Mouse (Mus musculus): ENCODE data around the gene Madd. TPM values are rescaled to one million over a fixed set of nuclear protein-coding genes. Genes with fewer than 3 reads are reported as not detected.

Madd gene
- total and polyA plus RNA-seq, 2 experiments from 2014 or later = 2.4 to 4.3 TPM

- DNase-seq (ENCODE audit: low spot score) = no peak
Observed at GRCm38 (mm10) chr2:91148101-91148500, 35.5 kb downstream of the Madd start.

DNA sequence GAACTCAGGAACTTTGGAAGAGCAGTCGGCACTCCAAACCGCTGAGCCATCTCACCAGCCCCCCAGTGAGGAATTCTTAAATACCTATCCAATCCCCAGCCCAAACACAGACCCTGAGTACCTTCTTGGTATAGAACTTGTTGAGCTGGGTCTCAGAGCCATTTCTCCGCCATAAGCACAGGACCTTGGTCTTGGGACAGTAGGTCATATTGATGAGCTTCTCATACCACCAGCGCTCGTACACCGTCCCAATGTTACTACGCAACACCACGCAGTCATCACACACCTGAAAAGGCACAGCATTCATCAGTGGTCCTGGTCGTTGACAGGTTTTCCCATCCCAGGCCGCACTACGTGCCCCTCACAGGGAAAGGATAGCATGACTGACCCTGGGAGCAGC, 40.2 kb downstream of the Madd start:
- Histone ChIP-seq H3K27ac (ENCODE audit: low read depth) (no peak overlapping the region), H3K9me3 (replicated peaks; ENCODE audit: control insufficient read depth, low read length) (no peaks in the 10 kb centered on the region), H3K4me2 (ENCODE audit: low read depth, low read length) (no peak overlapping the region), H3K4me1 (ENCODE audit: control insufficient read depth, insufficient read depth) (no peaks in the 10 kb centered on the region), H3K36me3 (replicated peaks; ENCODE audit: control insufficient read depth, insufficient read depth, low read length) (peaks cover 8% of the 10 kb centered on the region; the same call in 1 of the 2 replicates), H3K27me3 (ENCODE audit: control insufficient read depth, insufficient read depth, low read length) (no peaks in the 10 kb centered on the region), H3K9ac (replicated peaks; ENCODE audit: low read depth, low read length) (no peak overlapping the region), H3K4me3 (ENCODE audit: low read depth, low read length) (no peak overlapping the region)
- no peak for DNase-seq (ENCODE audit: low spot score)
- WGBS = 95% methylated on average over 11 of the region's 11 CpGs
- TF ChIP-seq EP300 (IDR thresholded peaks at IDR 0.05; ENCODE audit: low read depth) (no peak), CTCF (IDR thresholded peaks at IDR 0.05; ENCODE audit: low read depth) (no peak)
- no peak for ATAC-seq (ENCODE audit: insufficient read depth, low read depth)

More at GRCm38 (mm10) chr2:91148101-91148500, 35.5 kb downstream of the Madd start:
- Histone ChIP-seq H3K9ac (replicated peaks; ENCODE audit: low read depth, low read length) (no peak overlapping the region), H3K27ac (ENCODE audit: low read depth) (no peak overlapping the region), H3K9me3 (replicated peaks; ENCODE audit: control insufficient read depth, low read length) (no peaks in the 10 kb centered on the region), H3K36me3 (replicated peaks; ENCODE audit: control insufficient read depth, insufficient read depth, low read length) (0 out of 2 replicates have a peak, but pooled peaks cover 13% of the 10 kb centered on the region), H3K4me2 (ENCODE audit: low read depth, low read length) (no peak overlapping the region), H3K27me3 (ENCODE audit: control insufficient read depth, insufficient read depth, low read length) (no peaks in the 10 kb centered on the region), H3K4me3 (ENCODE audit: low read depth, low read length) (no peak overlapping the region), H3K4me1 (ENCODE audit: control insufficient read depth, insufficient read depth) (no peaks in the 10 kb centered on the region)
- ATAC-seq (ENCODE audit: insufficient read depth, low read depth) = no peak
- TF ChIP-seq CTCF (IDR thresholded peaks at IDR 0.05; ENCODE audit: low read depth) = no peak

DNA sequence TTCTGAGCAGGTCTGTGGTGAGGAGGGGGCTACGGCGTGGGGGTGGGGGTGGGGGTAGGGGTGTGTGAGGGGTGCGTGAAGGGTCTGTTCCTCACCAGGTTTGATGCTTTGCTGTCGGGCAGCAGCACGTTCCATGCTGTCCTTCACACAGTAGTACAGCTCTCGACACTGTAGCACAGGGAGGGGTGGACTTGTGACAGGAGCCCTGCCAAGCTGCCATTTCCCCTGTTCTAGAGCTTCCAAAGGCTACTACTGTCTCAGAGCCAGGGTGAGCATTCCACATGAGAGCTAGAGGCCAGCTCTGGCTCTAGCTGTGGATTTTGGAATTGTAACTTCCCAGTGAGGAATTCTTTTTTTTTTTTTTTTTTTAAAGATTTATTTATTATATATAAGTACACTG, 40.7 kb downstream of the Madd start:
- no peak for TF ChIP-seq CTCF (IDR thresholded peaks at IDR 0.05; ENCODE audit: low read depth)
- no peak for TF ChIP-seq EP300 (IDR thresholded peaks at IDR 0.05; ENCODE audit: low read depth)
- H3K9me3 ChIP-seq (replicated peaks; ENCODE audit: control insufficient read depth, low read length) = no peaks in the 10 kb centered on the region
- 79% methylated on average over 6 of the region's 6 CpGs for WGBS
- DNase-seq (ENCODE audit: low spot score) (peak; percentile 5), ATAC-seq (ENCODE audit: insufficient read depth, low read depth) (no peak)
- H3K27ac ChIP-seq (ENCODE audit: low read depth) = no peak overlapping the region
- H3K9ac ChIP-seq (replicated peaks; ENCODE audit: low read depth, low read length) = no peak overlapping the region
- H3K36me3 ChIP-seq (replicated peaks; ENCODE audit: control insufficient read depth, insufficient read depth, low read length) = peaks cover 10% of the 10 kb centered on the region; the same call in 1 of the 2 replicates
- H3K27me3 ChIP-seq (ENCODE audit: control insufficient read depth, insufficient read depth, low read length) = no peaks in the 10 kb centered on the region
- H3K4me2 ChIP-seq (ENCODE audit: low read depth, low read length) = no peak overlapping the region
- H3K4me1 ChIP-seq (ENCODE audit: control insufficient read depth, insufficient read depth) = no peaks in the 10 kb centered on the region
- no peak overlapping the region for H3K4me3 ChIP-seq (ENCODE audit: low read depth, low read length)

GRCm38 (mm10) chr2:91139764-91140163, 43.9 kb downstream of the Madd start:
- Histone ChIP-seq H3K27ac (ENCODE audit: low read depth) (no peak overlapping the region), H3K36me3 (replicated peaks; ENCODE audit: control insufficient read depth, insufficient read depth, low read length) (peaks cover 34% of the 10 kb centered on the region), H3K9me3 (replicated peaks; ENCODE audit: control insufficient read depth, low read length) (no peaks in the 10 kb centered on the region), H3K4me1 (ENCODE audit: control insufficient read depth, insufficient read depth) (0 out of 2 replicates have a peak, but pooled peaks cover 2% of the 10 kb centered on the region), H3K4me3 (ENCODE audit: low read depth, low read length) (no peak overlapping the region), H3K9ac (replicated peaks; ENCODE audit: low read depth, low read length) (no peak overlapping the region), H3K27me3 (ENCODE audit: control insufficient read depth, insufficient read depth, low read length) (no peaks in the 10 kb centered on the region), H3K4me2 (ENCODE audit: low read depth, low read length) (no peak overlapping the region)
- 75% methylated on average over 8 of the region's 8 CpGs for WGBS
- DNase-seq (ENCODE audit: low spot score) = no peak
- no peak for ATAC-seq (ENCODE audit: insufficient read depth, low read depth)
- no peak for TF ChIP-seq CTCF (IDR thresholded peaks at IDR 0.05; ENCODE audit: low read depth)

DNA sequence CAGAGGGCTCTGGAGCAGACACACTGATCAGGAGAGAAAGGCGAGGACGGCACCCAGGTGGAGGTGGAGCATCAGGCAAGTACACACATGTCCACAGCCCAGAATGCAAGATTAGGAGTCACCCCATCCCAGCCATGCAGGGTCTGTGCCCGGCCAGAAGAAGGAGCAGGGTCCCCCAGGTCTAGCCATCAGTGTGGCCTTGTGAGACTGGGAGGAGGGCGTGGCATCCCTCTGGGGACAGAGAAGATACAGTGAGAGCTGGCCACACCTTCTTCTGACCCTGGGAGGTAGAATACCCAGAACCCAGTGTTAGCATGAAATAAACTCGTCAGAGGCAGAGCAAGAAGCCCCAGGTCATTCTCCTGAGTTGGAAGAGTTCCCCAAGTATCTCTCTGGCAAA, 44.3 kb downstream of the Madd start:
- DNase-seq (ENCODE audit: low spot score) (peak; percentile 8), ATAC-seq (ENCODE audit: insufficient read depth, low read depth) (no peak)
- H3K27ac ChIP-seq (ENCODE audit: low read depth) = 0 out of 2 replicates have a peak overlapping the region, but pooled peaks have one; percentile 61
- no peak overlapping the region for H3K9ac ChIP-seq (replicated peaks; ENCODE audit: low read depth, low read length)
- TF ChIP-seq CTCF (IDR thresholded peaks at IDR 0.05; ENCODE audit: low read depth) (no peak), EP300 (IDR thresholded peaks at IDR 0.05; ENCODE audit: low read depth) (no peak)
- no peak overlapping the region for H3K4me2 ChIP-seq (ENCODE audit: low read depth, low read length)
- WGBS = 40% methylated on average over 5 of the region's 5 CpGs
- no peaks in the 10 kb centered on the region for H3K9me3 ChIP-seq (replicated peaks; ENCODE audit: control insufficient read depth, low read length)
- 0 out of 2 replicates have a peak, but pooled peaks cover 2% of the 10 kb centered on the region for H3K4me1 ChIP-seq (ENCODE audit: control insufficient read depth, insufficient read depth)
- peaks cover 39% of the 10 kb centered on the region for H3K36me3 ChIP-seq (replicated peaks; ENCODE audit: control insufficient read depth, insufficient read depth, low read length)
- H3K27me3 ChIP-seq (ENCODE audit: control insufficient read depth, insufficient read depth, low read length) = no peaks in the 10 kb centered on the region
- no peak overlapping the region for H3K4me3 ChIP-seq (ENCODE audit: low read depth, low read length)

GRCm38 (mm10) chr2:91137481-91137880, 46.2 kb downstream of the Madd start:
- ATAC-seq (ENCODE audit: insufficient read depth, low read depth) = peak; percentile 21
- Histone ChIP-seq H3K4me1 (ENCODE audit: control insufficient read depth, insufficient read depth) (0 out of 2 replicates have a peak, but pooled peaks cover 2% of the 10 kb centered on the region), H3K9ac (replicated peaks; ENCODE audit: low read depth, low read length) (no peak overlapping the region), H3K36me3 (replicated peaks; ENCODE audit: control insufficient read depth, insufficient read depth, low read length) (peaks cover 57% of the 10 kb centered on the region), H3K9me3 (replicated peaks; ENCODE audit: control insufficient read depth, low read length) (no peaks in the 10 kb centered on the region), H3K4me3 (ENCODE audit: low read depth, low read length) (no peak overlapping the region), H3K4me2 (ENCODE audit: low read depth, low read length) (no peak overlapping the region), H3K27me3 (ENCODE audit: control insufficient read depth, insufficient read depth, low read length) (no peaks in the 10 kb centered on the region), H3K27ac (ENCODE audit: low read depth) (peak overlapping the region; percentile 61; the same call in 1 of the 2 replicates)
- TF ChIP-seq CTCF (IDR thresholded peaks at IDR 0.05; ENCODE audit: low read depth) (no peak), EP300 (IDR thresholded peaks at IDR 0.05; ENCODE audit: low read depth) (peak; percentile 55; the same call in 1 of the 2 replicates)
- DNase-seq (ENCODE audit: low spot score) = no peak
- WGBS = 57% methylated on average over 6 of the region's 6 CpGs

All from heart, postnatal 0 days (tissue).